Mouse (Mus musculus) liver, adult 2 months (tissue): Measurements from ENCODE around the gene Kat6b. TPM values are rescaled to one million over a fixed set of nuclear protein-coding genes. Genes with fewer than 3 reads are reported as not detected.
A peak's percentile ranks its signal among the peaks of the same experiment; 100 is the strongest.

ENCODE experiments used
- DNase-seq: peaks from one replicate; pipeline ENCODE4 v3.0.0-alpha.2; 2011; ENCODE audit warnings: low read depth, low spot score; ENCODE audit errors: extremely low read depth
- H3K27ac ChIP-seq: fragments of 200-500 bp; replicated peaks from 2 replicates; pipeline ENCODE4 v1.5.1; 2012; ENCODE audit warnings: low read depth, mild to moderate bottlenecking, control low read depth, inconsistent platforms, low read length; ENCODE audit not compliant: insufficient read depth
- H3K27me3 ChIP-seq: fragments of 200-500 bp; 2 replicates; pipeline ENCODE4 v1.6.1; 2012; ENCODE audit warnings: mild to moderate bottlenecking, moderate library complexity, low read length, inconsistent platforms; ENCODE audit not compliant: control insufficient read depth, insufficient read depth
- H3K36me3 ChIP-seq: fragments of 200-500 bp; 2 replicates; pipeline ENCODE4 v1.6.1; 2012; ENCODE audit warnings: low read length, inconsistent platforms; ENCODE audit not compliant: control insufficient read depth, insufficient read depth
- H3K4me1 ChIP-seq: fragments of 200-500 bp; 2 replicates; pipeline ENCODE4 v1.6.1; 2011; ENCODE audit warnings: low read length; ENCODE audit not compliant: control insufficient read depth, insufficient read depth
- H3K4me3 ChIP-seq: fragments of 200-500 bp; 2 replicates; pipeline ENCODE4 v1.5.1; 2011; ENCODE audit warnings: low read depth, mild to moderate bottlenecking, control low read depth, low read length, moderate library complexity; ENCODE audit not compliant: insufficient read depth
- H3K79me2 ChIP-seq: fragments of 200-500 bp; 2 replicates; pipeline ENCODE4 v1.6.1; 2012; ENCODE audit warnings: inconsistent platforms, mild to moderate bottlenecking, low read length, moderate library complexity; ENCODE audit not compliant: control insufficient read depth, insufficient read depth
- H3K9ac ChIP-seq: fragments of 200-500 bp; 2 replicates; pipeline ENCODE4 v1.6.1; 2012; ENCODE audit warnings: low read depth, mild to moderate bottlenecking, control low read depth, inconsistent platforms, low read length
- CTCF ChIP-seq: fragments of 200-500 bp; IDR thresholded peaks from 2 replicates; pipeline ENCODE4 v1.5.1; 2011; ENCODE audit warnings: low read depth, low read length, control low read depth
- POLR2A ChIP-seq: fragments of 200-500 bp; IDR thresholded peaks from 2 replicates; pipeline ENCODE4 v1.6.1; 2011; ENCODE audit warnings: low read length, control low read depth; ENCODE audit not compliant: insufficient read depth; ENCODE audit errors: extremely low read depth
- WGBS: fragments of 180-500 bp; shearing (Covaris S2); methylation state at CpG from one replicate; pipeline ENCODE4 v1.1.7; 2018; 5-methylcytosine and 5-hydroxymethylcytosine counted together
- polyA plus RNA-seq: library from polyadenylated mRNA; depleted of rRNA; stranded (reverse); fragments of >200 nt; gene quantifications from 2 replicates; pipeline ENCODE4 v1.2.3, GENCODE M21; 2012
- total RNA-seq: library from RNA; depleted of rRNA; stranded (reverse); fragments of >200 nt; gene quantifications from 2 replicates; pipeline ENCODE4 v1.2.3, GENCODE M21; 2014

Kat6b gene
- total and polyA plus RNA-seq, 2 experiments = 3.2 to 5.3 TPM

GRCm38 (mm10) chr14:21703255-21703654 is 222.0 kb downstream of the Kat6b start:
- H3K9ac ChIP-seq = no peak overlapping the region
- DNase-seq = peak; percentile 11
- H3K27ac ChIP-seq = no peak overlapping the region
- no peak overlapping the region for H3K4me3 ChIP-seq
- H3K4me1 ChIP-seq = no peaks in the 10 kb centered on the region
- H3K79me2 ChIP-seq = no peaks in the 10 kb centered on the region
- H3K27me3 ChIP-seq = no peaks in the 10 kb centered on the region
- no peaks in the 10 kb centered on the region for H3K36me3 ChIP-seq
- 66% methylated on average over 5 of the region's 5 CpGs for WGBS
- TF ChIP-seq CTCF (no peak), POLR2A (no peak)

DNA sequence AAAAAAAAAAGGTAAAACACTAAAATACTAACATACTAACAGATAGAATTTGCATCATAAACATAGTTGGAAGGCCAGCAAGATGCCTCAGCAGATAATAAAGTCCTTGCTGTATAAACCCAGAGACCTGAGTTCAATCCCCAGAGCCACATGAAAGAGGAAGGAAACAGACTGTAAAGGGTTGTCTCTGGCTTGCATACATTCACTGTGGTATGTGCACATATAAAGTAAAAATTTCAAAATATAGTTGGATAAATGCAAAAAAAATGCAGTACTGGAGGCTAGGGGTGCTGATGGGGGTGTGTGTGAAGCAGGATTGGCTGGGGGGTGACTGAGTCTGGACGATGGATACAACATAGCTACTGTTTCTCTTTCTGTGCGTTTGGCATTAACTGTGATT is 224.2 kb downstream of the Kat6b start:
- no peaks in the 10 kb centered on the region for H3K4me1 ChIP-seq
- no peak overlapping the region for H3K4me3 ChIP-seq
- H3K27ac ChIP-seq = no peak overlapping the region
- no peak for DNase-seq
- H3K27me3 ChIP-seq = no peaks in the 10 kb centered on the region
- H3K9ac ChIP-seq = no peak overlapping the region
- no peaks in the 10 kb centered on the region for H3K36me3 ChIP-seq
- no peaks in the 10 kb centered on the region for H3K79me2 ChIP-seq
- 90% methylated on average over 2 of the region's 2 CpGs for WGBS
- TF ChIP-seq CTCF (no peak), POLR2A (no peak)

DNA sequence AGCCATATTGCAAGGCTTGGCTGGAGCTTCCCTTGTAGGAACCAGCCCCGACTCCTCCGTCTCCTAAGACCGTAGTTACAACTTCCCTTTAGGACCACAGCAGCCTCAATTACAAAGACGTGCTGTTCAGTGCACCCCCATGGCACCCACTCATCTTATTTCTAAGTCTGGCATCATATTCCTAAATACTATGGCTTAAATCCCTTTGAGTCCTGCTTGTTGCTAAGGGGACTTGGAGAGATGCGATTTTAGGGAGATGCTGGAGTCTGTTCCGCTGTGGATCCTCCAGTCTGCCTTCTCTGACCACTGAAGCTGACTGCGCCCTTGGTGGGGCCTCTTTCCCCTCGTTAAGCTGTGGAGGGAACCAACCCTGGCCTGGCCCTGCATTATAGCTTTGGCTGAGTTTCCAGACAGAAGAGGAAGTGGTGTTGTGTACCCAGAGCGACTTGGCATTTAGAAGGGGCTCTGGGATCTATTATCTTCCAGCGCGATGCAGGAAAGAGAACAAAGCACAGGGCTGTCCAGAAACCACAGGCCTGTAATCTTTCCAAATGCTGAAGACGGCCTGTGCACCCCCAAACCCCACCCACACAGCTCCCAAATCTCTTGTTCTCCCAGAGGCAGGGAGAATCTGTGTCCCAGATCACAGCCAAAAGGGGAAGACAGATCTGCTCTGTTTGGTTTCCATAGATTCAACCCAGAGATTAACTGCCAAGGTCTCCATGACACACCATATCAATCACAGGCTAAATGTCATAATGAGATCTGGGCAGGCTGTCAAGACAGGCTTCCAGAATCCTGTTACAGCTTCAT is 225.7 kb downstream of the Kat6b start:
- H3K4me3 ChIP-seq = no peak overlapping the region
- H3K79me2 ChIP-seq = no peaks in the 10 kb centered on the region
- no peaks in the 10 kb centered on the region for H3K36me3 ChIP-seq
- no peaks in the 10 kb centered on the region for H3K4me1 ChIP-seq
- no peaks in the 10 kb centered on the region for H3K27me3 ChIP-seq
- WGBS = 82% methylated on average over 12 of the region's 12 CpGs
- TF ChIP-seq POLR2A (no peak), CTCF (no peak)
- H3K9ac ChIP-seq = no peak overlapping the region
- no peak for DNase-seq
- no peak overlapping the region for H3K27ac ChIP-seq

- H3K27me3 ChIP-seq = no peaks in the 10 kb centered on the region
- H3K27ac ChIP-seq = no peak overlapping the region
- H3K36me3 ChIP-seq = no peaks in the 10 kb centered on the region
- DNase-seq = no peak
- H3K4me1 ChIP-seq = no peaks in the 10 kb centered on the region
- no peak overlapping the region for H3K4me3 ChIP-seq
- TF ChIP-seq CTCF (peak; percentile 17; the same call in 1 of the 2 replicates), POLR2A (no peak)
- WGBS = 84% methylated on average over 2 of the region's 2 CpGs
- no peaks in the 10 kb centered on the region for H3K79me2 ChIP-seq
- H3K9ac ChIP-seq = no peak overlapping the region
Measured at GRCm38 (mm10) chr14:21709545-21709944, 228.3 kb downstream of the Kat6b start.

DNA sequence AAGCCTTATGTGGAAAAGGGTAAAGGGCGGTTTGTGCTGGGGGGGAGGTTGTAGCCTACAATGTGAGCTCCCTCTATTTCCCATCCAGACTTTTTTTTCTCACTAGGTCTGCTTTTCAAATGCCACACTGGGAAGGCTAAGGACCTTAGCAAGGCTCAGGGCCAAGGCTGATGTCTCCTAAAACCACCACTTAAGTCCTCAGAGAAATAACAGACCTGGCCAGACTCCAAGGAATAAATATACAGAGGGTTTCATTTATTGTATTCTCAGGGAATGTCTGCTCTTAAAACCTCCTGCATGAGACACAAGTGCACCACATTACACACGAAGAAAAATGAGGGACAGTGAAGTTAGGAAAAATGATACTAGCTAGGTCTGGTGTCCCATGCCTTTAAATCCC is 230.0 kb downstream of the Kat6b start:
- Histone ChIP-seq H3K27me3 (no peaks in the 10 kb centered on the region), H3K36me3 (no peaks in the 10 kb centered on the region), H3K9ac (no peak overlapping the region), H3K79me2 (no peaks in the 10 kb centered on the region), H3K4me3 (no peak overlapping the region), H3K27ac (no peak overlapping the region), H3K4me1 (no peaks in the 10 kb centered on the region)
- WGBS = 87% methylated on average over 2 of the region's 2 CpGs
- TF ChIP-seq CTCF (no peak), POLR2A (no peak)
- DNase-seq = no peak

GRCm38 (mm10) chr14:21714486-21714885 is 233.3 kb downstream of the Kat6b start, which contains the start of gene Dupd1:
Gene Dupd1, minus strand, starts transcription at chr14:21714576.
- Histone ChIP-seq H3K27me3 (no peaks in the 10 kb centered on the region), H3K9ac (no peak within 1 kb of the TSS), H3K36me3 (no peaks in the 10 kb centered on the region), H3K79me2 (no peaks in the 10 kb centered on the region), H3K4me3 (no peak within 1 kb of the TSS), H3K27ac (no peak within 1 kb of the TSS), H3K4me1 (no peaks in the 10 kb centered on the region)
- WGBS = 75% methylated on average over 5 of the region's 5 CpGs
- TF ChIP-seq POLR2A (no peak), CTCF (no peak)
- DNase-seq = no peak
